Mouse (Mus musculus) urinary bladder, postnatal 36 days (tissue): ENCODE measurements around the gene Ms4a6c.
"Not testable (repeated sequence)": the region's sequence is repeated elsewhere in the genome, so short reads cannot be mapped to it uniquely, and the experiment has no call there.

ENCODE experiments used
- DNase-seq, 2 experiments: peaks; one replicate each; pipeline ENCODE4 v3.0.0; 2022; ENCODE audit warnings: low spot score in 2 of 2, mixed read lengths in 1 of 2

Gene Ms4a6c

DNA sequence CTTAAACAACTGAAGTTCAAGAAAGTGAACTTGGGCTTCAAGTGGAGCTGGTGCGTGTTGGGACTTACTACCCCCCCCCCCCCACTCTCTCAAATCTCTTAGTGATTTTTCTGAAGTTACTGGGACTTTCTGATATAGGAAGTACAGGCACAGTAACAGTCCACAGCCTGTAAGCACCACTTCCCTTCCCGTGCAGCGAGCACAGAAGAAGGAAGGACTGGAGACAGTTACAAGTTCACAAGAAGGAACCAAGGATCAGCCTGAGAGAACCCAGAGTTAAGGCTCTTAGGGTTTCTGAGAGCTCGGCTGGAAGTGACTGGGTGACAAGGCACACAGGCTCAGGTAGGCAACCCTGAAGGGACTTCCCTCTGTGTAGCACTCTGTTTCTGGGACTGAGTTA lies at the start of gene Ms4a6c:
Gene Ms4a6c (plus strand): TSS at position 152 of the 400 bp plus-strand sequence.
- DNase-seq = not testable (repeated sequence)

DNA sequence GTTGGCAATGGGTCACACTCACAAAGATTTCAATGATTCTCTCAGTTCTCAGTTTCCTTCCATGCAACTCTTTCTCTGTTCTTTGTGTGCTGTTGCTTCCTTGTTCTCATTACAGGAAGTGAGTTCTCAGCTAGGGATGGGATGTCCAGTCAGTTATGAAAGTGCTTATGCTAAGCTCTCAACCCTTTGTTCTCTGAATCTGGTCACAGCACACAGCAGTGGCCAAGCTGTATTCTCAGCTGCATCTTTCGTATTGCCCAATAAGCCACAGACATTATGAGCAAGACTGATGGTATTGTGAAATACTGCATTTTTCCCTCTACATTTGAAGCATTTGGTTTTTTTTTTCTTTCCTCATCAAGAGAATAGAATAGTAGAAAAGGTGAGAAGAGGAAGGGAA lies 38.0 kb upstream of the Ms4a6c start:
- DNase-seq = not testable (repeated sequence)

DNA sequence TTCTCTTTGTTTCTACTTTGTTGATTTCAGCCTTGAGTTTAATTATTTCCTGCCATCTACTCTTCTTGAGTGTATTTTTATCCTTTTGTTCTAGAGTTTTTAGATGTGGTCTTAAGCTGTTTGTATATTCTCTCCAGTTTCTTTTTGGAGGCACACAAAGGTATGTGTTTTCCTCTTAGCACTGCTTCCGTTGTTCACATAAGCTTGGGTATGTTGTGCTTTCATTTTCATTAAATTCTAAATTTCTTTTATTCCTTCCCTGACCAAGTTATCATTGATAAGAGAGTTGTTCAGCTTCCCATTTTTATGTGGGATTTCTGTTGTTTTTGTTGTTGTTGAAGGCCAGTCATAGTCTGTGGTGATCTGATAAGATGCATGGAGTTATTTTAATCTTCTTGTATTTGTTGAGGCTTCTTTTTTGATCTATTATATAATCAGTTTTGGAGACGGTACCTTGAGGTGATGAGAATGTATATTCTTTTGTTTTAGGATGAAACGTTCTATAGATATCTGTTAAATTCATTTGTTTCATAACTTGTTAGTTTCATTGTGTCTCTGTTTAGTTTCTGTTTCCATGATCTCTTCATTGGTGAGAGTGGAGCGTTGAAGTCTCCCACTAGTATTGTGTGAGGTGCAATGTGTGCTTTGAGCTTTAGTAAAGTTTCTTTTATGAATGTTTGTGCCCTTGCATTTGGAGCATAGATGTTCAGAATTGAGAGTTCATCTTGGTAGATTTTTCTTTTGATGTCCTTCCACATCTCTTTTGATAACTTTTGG lies 33.9 kb upstream of the Ms4a6c start:
- DNase-seq = no peak

DNA sequence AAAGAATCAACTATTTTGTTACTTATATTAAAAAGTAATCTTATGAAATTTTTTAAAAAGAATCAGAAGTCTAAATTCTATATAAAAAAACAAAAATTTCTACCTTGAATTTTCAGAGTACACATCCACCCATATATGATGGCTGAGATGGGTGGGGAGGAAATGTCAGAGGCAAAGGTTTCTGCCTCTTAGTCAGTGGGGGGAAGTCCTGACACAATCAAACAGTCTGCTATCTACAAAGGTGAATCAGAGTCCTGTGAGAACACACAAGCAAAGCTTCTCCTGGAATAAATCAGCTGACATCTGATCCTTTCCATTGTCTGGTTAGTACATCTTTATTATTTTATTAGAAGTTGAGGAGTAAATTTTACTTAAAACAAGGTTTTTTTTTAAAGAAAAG lies 25.8 kb upstream of the Ms4a6c start, which contains the start of gene Ms4a4b:
Gene Ms4a4b (plus strand): TSS at position 216 of the 400 bp plus-strand sequence.
- no peak for DNase-seq

DNA sequence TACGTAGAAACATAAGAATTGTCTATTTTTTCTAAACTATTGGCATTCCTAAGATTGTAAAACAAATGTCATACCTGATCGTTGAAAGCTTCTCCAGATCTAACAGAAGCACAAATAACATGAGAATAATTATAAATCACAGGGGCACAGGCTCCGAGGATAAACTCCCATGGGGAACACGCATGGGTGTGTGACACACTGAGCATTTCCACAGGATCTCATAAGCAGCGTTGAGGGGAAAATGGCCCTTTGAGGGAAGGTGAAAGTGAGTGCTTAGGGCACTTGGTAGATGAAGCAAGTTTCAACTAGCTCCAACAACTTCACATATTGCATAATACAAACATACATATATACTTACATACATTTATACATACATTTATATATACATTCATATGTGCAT lies 25.2 kb upstream of the Ms4a6c start:
- no peak for DNase-seq

DNA sequence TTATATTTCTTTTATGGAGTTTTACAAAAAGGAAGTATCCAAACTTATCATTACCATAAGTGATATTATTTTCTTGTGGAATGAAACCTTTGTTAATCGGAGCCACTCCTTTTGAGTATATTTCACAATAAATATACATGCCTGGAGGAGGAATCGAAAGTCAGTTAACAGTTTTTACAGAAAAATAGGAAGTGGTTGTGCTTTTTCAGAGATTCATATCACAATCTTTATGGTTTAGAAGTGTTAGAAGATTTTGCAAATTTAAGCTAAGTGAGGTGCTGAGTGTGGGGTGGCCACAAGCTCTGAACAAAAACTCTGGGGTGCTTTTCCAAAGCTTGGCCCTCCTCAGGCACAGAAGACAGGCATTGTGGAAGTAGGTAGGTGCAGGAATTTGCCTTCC lies 21.9 kb upstream of the Ms4a6c start:
- no peak for DNase-seq

DNA sequence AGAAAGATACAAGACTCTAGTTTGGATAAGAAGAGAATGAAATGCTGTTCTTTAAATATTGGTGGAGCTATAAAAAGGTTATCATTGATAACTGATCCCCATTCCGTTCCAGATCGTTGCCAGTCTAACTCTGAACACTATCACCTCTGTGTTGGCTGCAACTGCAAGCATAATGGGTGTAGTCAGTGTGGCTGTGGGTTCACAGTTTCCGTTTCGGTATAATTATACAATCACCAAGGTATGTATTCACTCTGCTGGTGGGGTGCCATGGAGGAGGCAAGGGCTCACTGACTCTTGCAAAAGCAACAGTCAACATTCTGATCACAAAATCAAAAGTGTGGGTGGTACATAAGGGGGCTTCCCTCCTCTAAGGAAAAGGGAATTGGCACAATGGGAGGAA lies 10.1 kb upstream of the Ms4a6c start:
- not testable (repeated sequence) for DNase-seq

DNA sequence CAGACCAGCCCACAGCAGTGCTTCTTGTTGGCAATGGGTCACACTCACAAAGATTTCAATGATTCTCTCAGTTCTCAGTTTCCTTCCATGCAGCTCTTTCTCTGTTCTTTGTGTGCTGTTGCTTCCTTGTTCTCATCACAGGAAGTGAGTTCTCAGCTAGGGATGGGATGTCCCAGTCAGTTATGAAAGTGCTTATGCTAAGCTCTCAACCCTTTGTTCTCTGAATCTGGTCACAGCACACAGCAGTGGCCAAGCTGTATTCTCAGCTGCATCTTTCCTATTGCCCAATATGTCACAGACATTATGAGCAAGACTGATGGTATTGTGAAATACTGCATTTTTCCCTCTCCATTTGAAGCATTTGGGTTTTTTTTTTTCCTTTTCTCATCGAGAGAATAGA lies 4.4 kb upstream of the Ms4a6c start:
- DNase-seq = not testable (repeated sequence)

DNA sequence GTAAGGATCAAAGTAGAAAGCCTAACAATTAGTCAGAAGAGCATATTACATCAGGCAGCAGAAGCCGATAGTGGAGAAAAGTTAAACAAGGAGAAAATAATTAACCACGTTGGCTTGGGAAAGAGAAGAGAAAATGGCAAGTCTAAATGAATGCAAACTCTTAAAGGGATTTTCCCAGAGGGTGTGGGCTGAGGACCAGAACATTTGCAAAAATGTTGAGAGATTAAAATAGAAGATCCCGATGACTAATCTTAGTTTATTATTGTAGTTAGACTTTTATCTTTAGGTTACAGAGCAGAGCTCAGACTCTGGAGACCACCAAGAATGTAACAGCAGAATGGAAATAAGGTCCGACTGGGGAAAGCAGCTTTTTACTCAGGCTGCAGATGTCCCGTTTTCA lies 2.7 kb upstream of the Ms4a6c start:
- DNase-seq = no peak

DNA sequence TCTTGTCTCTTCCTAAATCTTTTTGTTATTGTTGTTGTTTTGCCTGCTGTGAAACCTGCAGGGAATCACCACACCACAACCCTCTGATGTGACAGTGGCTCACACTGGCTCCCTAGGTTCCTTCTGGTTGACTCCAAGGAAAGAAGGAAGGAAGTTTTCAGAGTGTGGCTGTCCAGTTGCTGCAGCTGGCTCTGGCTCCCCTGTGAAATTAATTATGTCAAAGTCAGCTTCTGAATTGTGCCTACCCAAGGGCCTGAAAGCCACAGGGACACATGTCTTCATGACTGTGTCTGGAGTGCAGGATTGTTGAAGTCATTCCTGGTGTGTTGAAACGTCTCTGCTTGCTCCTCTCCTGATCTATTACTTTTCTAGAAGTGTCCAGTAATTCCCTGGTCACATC lies 805 bp upstream of the Ms4a6c start:
- DNase-seq = not testable (repeated sequence)

DNA sequence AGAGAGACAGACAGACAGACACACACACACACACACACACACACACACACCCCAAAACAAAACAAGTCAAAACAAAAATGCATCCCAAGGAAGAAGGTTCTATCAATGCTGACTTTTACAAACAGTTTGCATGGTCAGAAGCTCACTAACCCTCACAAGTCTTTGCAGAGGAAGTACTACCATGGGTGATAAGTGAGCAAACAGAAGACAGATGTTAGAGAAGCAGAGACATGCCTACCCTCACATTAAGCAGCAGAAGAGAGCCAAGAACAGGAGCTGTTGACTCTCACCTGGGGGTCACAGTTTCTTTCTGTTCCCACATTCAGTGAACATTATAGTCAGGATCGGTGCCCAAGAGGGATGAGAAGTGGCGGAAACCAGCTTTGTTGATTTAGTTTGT lies 10.5 kb downstream of the Ms4a6c start:
- no peak for DNase-seq

DNA sequence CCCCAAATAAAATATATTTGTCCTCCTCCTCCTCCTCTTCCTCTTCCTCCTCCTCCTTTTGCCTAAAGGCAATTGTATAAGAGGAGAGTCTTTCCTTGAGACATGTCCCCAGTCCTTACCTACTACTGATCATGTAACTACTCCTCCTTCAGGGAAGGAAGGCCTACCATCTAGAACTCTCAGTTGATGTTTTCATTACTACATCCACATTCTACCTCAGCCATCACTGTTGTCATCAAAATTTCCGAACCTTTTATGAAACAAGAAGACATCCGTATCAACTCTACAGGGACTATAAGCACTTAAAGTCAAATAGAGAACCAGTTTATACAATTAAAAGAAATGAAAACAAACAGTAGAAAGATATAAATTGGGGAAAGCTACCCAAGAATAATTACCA lies 13.5 kb downstream of the Ms4a6c start:
- no peak for DNase-seq

DNA sequence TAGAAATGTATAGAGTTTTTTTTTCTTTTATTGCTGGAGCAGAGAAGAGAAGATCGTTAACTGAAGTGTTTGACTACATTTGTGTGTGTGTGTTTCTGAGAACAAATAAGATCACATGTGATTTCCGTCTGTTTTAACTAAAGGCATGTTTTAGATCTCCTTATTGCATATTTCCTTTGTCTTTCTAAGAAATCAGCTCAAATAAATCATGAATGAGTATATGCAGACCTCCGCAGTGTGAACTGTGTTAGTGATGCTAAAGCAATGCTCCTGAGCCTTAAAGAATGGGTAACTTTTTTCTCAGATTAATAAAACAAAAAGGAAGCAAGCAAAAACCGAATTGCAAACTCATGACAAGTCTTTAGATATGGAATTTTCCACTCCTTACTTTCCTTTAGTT lies 14.8 kb downstream of the Ms4a6c start:
- DNase-seq = no peak

DNA sequence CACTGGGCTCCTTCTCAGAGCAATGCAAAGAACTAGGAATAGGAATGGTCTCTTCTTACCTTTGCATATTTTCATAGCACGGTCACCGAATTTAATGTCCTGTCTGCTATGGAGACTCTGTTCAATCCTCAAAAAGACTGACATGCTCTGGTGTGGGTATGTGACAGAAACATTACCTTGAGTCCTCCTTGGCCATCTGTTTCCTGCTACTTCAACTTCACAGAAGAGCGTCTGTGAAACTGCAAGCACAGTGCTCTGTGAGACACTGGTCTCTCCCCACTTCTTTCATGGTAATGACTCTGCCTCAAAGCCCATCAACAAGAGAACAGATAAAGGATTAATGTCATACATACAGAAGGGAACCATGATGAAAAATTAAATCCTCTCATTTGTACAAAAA lies 15.2 kb downstream of the Ms4a6c start:
- DNase-seq = no peak

DNA sequence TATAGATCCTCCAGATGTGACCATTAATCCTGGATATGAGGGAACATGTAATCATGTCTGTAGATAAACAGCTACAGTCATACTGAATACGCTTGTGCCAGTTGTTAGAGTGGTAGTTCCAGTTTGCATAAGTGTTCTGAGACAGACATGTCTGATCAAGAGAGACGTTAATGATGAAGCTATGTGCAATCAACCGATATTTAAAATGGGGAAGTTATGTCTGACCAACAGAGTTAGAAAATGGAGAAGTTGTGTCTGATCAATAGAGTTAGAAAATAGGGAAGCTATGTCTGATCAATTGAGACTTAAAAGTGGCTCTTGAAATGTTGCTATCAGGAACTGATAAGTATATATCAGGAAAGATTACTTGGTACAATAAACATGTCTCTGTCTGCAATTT lies 16.1 kb downstream of the Ms4a6c start:
- DNase-seq = no peak

DNA sequence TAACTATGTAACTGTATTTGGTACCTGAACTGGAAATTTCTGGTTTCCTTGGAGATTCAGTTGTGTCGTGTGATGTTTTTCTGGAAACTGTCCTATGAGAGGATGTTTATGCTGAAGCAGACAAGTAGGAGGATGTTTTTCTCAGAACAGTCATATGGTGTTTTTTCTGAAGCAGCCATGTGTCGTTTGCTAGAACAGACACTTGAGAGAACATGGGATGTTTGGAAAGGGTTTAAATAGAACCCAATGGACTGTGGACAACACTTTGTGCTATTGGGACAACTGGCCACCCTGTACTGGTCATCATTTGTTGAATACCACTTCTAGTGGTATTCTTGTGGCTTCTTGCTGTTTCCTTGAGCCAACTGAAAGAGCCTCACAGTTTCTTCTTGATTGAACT lies 16.6 kb downstream of the Ms4a6c start, which contains the start of gene Gm8369:
Gene Gm8369 (plus strand): TSS at position 193 of the 400 bp plus-strand sequence.
- DNase-seq = no peak

DNA sequence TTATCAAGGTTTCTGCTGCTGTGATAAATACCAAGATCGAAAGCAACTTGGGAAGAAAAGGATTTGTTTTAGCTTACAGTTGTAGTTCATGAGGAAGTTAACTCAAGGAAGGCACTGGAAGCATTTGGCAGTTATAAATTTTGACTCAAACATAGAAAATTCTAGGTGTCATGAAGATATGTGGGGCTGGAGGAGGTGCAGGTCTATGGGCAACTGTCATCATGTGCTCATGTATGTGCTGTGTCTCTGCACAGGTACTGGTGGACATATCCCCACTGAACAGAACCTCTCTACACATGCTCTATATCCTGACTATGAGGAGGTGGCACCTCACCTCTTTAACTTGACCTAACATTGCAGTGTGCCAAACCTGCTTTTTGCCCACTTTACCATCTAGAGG lies 17.4 kb downstream of the Ms4a6c start:
- DNase-seq = no peak

DNA sequence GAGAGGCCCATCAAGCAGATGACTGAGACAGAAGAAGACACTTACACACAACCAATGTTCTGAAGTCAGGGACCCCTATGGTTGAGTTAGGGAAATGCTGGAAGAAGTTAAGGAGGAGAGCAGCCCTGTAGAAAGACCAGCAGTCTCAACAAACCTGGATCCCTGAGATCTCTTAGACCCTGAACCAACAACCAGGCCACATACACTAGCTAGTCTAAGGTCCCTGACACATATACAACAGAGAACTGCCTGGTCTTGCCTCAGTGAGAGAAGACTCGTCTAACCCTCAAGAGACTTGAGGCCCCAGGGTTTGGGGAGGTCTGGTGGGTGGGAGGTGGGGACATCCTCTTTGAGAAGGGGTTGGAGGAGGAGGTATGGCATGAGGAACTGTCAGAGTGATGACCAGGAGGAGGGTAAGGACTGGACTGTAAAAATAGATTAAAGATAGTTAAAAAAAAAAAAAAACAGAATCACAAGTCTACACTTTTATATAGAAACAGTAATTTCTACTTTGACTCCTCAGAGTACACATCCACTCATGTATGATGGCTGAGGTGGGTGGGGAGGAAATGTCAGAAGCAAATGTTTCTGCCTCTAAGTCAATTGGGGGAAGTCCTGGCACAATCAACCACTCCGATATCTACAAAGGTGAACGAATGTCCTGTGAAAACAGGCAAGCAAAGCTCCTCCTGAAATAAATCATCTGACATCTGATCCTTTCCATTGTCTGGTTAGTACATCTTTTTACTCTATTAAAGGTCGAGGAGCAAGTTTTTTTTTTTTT lies 22.4 kb downstream of the Ms4a6c start:
- DNase-seq = no peak

DNA sequence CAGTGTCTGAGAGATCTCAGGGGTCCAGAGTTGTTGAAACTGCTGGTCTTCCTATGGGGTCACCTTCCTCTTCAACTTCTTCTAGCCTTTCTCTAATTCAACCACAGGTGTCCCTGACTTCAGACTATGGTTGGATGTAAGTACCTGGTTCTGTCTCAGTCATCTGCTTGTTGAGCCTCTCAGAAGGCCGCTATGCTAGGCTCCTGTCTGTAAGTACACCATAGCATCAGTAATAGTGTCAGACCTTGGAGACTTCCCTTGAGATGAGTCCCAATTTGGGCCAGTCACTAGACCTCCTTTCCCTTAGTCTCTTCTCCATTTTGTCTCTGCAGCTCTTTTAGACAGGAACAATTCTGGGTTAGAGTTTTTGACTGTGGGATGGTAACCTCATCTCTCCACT lies 23.5 kb downstream of the Ms4a6c start:
- no peak for DNase-seq

DNA sequence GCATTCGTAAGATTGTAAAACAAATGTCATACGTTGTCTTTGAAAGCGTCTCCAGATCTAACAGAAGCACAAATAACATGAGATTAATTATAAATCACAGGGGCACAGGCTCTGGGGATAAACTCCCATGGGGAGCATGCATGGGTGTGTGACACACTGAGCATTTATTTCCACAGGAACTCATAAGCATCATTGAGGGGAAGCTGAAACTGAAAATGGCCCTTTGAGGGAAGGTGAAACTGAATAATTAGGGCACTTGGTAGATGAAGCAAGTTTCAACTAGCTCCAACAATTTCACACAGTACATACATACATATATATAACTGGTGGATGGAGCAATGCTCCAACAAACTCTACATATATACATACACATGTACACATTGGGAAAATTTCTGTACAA lies 25.4 kb downstream of the Ms4a6c start:
- no peak for DNase-seq

DNA sequence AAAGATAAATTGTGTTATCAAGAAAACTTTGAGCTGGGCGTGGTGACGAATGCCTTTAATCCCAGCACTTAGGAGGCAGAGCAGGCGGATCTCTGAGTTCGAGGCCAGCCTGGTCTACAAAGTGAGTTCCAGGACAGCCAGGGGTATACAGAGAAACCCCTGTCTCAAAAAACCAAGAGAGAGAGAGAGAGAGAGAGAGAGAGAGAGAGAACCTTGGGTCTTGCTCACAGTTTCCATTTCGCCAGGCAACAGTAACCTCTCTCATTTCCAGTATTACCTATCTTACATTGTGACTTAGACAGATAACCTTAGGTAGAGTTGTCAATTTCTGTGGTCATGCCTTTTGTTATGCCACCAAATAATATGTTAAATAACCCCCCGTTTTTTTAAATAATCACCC lies 27.2 kb downstream of the Ms4a6c start:
- DNase-seq = no peak

DNA sequence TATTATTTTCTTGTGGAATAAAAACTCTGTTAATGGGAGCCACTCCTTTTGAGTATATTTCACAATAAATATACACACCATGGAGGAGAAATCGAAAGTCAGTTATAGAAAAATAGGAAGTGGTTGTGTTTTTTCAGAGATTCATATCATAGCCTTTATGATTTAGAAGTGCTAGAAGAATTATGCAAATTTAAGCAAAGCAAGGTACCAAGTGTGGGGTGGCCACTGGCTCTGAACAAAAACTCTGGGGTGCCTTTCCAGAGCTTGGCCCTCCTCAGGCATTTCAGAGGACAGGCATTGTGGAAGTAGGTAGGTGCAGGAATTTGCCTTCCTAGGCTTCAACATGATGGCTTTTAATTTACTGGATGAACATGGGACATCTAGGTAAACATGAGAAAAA lies 28.1 kb downstream of the Ms4a6c start:
- not testable (repeated sequence) for DNase-seq

DNA sequence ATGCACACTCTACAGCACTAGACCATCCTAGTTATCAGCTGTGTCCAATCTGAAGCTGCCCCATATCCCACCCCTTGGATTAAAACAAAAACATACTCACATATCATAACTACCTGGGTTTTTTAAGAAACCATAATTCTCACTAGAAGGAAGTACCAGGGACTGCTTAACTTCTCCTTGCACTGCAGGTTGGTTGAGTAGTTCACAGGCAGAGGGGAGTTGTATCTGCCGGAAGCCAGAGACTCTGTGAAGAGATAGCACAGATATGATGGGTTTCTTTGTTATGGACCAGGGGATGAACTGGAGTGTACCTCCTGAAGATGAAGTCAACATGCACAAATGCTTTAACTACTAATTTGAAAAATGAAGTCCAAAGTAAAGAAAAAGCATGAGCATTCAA lies 31.6 kb downstream of the Ms4a6c start:
- DNase-seq = no peak
